Mouse (Mus musculus) natural killer cell, adult 2 months (primary cell): Measurements from ENCODE around the gene Clcn2.
A peak's percentile ranks its signal among the peaks of the same experiment; 100 is the strongest.

Source experiments
- DNase-seq, 2 experiments: peaks; one replicate each; pipeline ENCODE4 v3.0.0; 2022; ENCODE audit warnings: low spot score in 2 of 2

Clcn2 gene

GRCm38 (mm10) chr16:20717181-20717977 lies at the start of gene Clcn2, which contains the start of gene Polr2h:
Gene Clcn2 (minus strand): TSS chr16:20717746.
Gene Polr2h (plus strand): TSS chr16:20717665.
- DNase-seq, result peak; percentile 96 to 98

GRCm38 (mm10) chr16:20765244-20765643 lies 47.7 kb upstream of the Clcn2 start:
- peak; percentile 6 to 41 for DNase-seq

GRCm38 (mm10) chr16:20761681-20762080 lies 44.1 kb upstream of the Clcn2 start:
- DNase-seq, result peak in 1 of 2 experiments; percentile 32

DNA sequence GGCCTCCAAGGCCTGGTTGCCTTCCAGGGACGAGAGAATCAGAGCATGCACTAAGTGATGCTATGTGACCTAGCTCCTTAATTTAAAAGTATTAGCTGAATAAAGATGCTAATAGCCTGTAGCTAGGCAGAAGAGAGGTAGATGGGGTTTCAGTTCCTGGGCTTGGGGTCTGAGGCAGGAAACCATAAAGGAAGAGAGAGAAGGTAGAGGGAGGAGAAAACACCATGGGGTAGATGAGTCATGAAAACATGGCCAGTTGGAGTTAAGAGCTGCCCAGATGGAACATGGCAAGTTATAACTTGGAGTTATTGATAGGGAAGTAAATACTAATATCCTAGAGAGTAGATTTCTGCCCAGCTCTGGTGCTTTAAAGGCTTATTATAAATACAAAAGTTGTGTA lies 39.8 kb upstream of the Clcn2 start:
- DNase-seq, result no peak

- DNase-seq, result no peak
Observed at GRCm38 (mm10) chr16:20756052-20756451, 38.5 kb upstream of the Clcn2 start.

GRCm38 (mm10) chr16:20750518-20750917 lies 33.0 kb upstream of the Clcn2 start:
- DNase-seq, result no peak

DNA sequence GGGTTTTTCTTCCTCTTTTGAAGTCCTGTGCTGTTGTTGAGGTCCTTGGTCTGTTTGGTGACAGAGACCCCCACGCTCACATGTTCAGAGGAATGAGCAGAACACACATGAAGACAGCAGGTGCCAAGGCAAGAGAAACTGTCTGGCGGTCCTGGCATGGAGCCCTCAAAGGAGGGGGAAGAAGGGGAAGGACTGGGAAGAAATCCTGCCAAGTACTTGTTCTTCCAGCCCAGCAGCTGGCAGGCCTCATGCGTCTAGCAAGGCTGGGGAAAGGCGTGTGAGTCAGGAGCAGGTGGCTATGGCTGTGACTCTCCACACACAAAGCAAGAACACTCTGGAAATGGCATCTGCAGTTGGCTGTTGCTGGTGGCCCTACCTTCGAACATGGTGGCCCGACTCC lies 29.1 kb upstream of the Clcn2 start:
- DNase-seq, result no peak

DNA sequence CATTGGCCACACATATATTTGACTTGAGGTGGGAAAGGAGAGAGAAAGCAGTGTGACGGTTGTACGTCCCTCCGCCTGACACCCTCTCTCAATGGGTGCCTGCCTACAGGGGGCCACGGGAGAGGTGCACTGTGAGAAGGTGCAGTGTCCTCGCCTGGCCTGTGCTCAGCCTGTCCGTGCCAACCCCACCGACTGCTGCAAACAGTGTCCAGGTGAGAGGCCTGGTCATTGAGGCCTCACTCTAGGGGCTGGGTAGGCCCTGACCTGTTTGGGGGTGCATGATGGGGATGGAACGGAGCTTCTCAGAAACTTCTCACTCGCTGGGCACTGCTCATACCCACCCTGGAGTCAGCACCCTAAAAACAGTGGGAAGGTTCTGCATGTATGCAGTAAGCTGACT lies 22.3 kb upstream of the Clcn2 start:
- no peak for DNase-seq

DNA sequence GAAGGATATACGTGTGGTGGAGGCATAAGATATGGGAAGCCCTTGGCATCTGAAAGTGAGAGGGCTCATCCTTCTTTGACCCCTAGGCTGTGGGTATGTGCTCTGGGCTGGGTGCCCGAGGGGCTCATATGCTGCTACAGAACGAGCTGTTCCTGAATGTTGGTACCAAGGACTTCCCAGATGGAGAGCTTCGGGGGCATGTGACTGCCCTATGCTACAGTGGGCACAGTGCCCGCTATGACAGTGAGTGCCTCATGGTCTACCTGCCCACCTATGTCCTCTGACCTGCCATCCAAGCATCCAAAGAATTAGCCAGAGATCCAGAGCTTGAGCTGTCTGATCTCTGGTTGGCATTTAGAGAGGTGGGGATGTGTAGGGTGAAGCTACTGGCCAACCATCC lies 19.3 kb upstream of the Clcn2 start:
- no peak for DNase-seq

GRCm38 (mm10) chr16:20736168-20736567 lies 18.6 kb upstream of the Clcn2 start:
- DNase-seq, result no peak

GRCm38 (mm10) chr16:20735651-20736050 lies 18.1 kb upstream of the Clcn2 start:
- no peak for DNase-seq

DNA sequence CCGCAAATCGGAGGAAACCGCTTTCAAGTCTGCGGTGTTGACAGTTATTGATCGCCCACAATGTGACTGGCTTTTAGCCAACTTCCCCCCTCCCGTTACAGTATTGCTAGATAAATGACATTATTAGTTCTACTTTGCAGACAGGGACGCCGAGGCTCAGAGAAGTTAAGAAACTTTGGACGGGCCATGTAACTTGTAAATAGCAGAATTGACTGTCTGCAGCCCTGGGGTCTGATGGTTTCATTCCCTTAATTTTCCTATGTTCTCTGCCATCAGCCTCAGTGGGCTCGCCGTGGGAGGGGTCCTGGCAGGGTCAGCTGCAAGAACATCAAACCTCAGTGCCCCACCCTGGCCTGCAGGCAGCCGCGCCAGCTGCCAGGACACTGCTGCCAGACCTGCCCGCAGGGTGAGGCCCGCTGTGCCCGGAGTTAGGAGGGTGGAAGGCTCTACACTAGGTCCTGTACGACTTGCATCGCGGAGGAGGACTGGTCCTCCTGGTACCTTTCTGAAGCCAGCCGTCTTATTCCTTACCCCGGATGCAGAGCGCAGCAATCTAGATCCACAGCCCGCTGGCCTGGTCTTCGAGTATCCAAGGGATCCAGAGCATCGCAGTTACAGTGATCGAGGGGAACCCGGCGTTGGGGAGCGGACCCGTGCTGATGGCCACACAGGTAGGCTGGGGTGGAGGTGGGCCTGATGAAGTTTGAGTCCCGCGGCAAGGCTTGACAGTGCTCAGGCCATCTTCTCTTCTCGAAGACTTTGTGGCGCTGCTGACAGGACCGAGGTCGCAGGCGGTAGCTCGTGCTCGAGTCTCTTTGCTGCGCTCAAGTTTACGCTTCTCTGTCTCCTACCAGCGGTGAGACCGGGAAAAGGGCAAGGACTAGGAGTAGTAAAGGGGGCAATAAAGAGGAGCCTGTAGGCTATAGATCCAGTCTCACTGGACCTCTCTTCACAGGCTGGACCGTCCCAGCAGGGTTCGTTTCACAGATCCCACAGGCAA lies 16.5 kb upstream of the Clcn2 start, which contains the start of gene Thpo:
Gene Thpo, minus strand, starts transcription at position 781 of the 1,000 bp plus-strand sequence.
- DNase-seq, result no peak

DNA sequence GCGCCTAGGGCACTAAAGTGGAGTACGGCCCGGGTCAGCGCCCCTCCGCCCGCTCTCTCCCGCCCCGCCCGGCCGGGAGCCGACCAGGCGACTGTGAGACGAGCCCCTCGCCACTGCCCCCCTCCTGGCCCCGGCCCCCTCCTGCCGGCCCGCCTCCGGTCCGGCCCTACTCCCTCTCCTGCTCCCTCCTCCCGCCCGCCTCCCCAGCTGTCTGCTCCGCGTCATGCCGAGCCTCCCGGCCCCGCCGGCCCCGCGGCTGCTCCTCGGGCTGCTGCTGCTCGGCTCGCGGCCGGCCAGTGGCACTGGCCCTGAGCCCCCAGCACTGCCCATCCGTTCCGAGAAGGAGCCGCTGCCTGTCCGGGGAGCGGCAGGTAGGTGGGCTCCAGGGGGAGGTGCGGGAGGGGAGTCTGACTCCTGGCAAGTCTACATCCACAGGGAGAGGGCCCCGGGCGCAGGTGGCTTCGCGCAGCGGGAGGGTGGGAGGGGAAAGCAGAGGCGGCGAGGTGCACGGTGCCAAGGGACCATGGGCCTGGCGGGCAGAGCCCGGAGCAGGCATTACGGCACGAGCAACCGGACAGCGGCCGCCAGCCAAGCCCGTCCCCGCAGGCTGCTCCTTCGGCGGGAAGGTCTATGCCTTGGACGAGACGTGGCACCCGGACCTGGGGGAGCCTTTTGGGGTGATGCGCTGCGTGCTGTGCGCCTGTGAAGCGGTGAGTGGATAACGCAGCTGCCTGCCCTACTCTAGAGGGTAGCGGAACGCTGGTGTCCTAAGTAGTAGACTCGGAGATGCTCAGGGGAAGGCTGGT lies 15.6 kb upstream of the Clcn2 start, which contains the start of gene Chrd:
Gene Chrd, plus strand, starts transcription at position 203 of the 806 bp plus-strand sequence.
- no peak for DNase-seq

- DNase-seq, result no peak
Observed at GRCm38 (mm10) chr16:20732251-20732924, 14.8 kb upstream of the Clcn2 start.

DNA sequence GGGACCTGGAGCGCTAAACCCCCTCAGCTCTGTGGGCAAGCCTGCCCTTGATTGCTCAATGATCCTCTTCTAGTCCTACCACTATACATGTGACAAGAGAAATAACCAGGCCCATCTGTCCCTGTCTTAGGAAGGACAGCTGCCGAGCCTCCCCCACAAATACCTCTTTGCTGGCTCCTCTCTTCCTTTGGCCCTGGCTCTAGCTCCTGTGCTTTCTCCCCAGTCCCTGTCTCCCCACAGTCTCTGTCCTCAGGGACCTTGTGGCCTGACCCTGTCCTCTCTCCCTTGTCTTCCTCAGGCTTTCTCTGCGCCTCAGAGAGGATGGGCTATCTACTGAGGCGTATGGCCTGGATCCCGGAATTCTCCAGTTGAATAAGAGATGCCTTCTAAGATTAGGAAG lies 14.1 kb upstream of the Clcn2 start:
- DNase-seq, result no peak

- no peak for DNase-seq
Observed at GRCm38 (mm10) chr16:20730293-20730711, 12.8 kb upstream of the Clcn2 start.

- DNase-seq, result no peak
Observed at GRCm38 (mm10) chr16:20726384-20726783, 8.8 kb upstream of the Clcn2 start.

- no peak for DNase-seq
Observed at GRCm38 (mm10) chr16:20725750-20726149, 8.2 kb upstream of the Clcn2 start.

- no peak for DNase-seq
Observed at GRCm38 (mm10) chr16:20725321-20725720, 7.8 kb upstream of the Clcn2 start.

DNA sequence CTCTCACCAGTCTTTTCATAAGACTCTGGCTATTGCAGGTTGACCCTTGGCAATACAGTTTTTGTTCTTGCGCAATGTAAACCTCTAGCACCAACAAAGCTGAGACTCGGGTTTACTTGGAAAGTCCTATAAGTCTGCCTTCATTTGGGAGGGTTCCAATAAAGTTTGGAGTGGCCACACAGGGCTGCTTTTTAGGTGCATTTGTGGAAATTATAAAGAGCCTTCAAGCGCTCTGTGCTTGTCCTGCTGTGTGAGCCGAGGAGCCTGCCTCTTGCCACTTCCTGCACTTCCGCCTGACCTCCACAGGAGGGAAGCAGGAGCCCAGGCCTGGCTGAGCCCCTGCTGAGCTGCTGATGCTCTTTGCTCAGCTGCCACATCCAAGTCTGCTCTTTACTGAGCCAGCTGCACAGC lies 6.8 kb upstream of the Clcn2 start:
- no peak for DNase-seq

- no peak for DNase-seq
Observed at GRCm38 (mm10) chr16:20723247-20723646, 5.7 kb upstream of the Clcn2 start.
